13 mouse cellular contexts compared by ENCODE assay signal in the genomic region with DNA sequence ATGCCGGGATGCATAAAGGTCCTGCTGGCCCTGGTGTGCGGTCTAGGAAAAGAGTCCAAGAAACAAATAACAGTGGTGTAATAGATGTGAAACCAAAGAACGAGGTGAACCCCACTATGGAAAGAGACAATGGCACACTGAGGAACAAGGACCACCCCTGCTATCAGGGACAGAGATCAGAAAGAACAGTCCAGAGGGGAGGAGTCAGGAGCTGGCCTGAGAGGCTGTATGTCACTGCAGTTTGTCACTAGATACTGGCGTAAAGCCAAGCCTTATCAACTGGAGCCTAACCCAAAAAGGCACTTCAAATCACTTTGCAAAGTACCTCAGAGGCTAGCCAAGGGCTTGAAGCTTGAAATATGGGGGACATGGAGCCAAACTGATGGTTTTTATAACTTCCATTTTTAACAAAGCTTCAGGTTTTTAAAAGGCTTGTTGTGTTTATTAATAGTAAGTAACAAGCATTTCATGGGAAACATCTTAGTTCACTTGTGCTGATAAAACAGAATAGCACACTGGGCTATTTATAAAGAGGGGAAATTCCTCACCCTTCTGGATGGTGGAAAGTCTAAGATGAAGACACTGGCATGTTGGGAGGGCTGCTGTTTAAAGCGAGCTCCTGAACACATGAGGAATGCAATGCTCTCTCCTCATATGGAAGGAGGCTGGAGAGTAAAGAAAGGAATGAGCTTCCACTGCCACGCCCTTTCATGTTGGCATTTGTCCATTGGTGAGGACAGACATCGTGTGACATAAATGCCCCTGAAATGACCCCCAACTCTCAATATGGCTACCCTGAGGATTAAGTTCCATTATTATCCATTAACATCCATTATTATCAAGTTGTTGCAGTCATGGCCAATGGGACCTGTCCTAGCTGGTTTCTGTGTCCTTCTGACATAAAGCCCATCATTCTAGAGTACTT.
DNase-seq lines count a peak whose midpoint lies in the region; ATAC-seq lines count a peak whose summit lies in the region.
"Had no signal": no experiment of that assay in that cellular context is flagged by ENCODE, and none has a peak within 500 bp of the region (broad histone marks: within the 10 kb centered on the region; RNA-seq: fewer than 3 reads in every experiment).

No protein-coding gene starts in this region.

- peak; percentile 74 for ATAC-seq in heart, embryonic 12.5 days (ENCODE audit: insufficient number of reproducible peaks, low FRiP score)
- ATAC-seq: forebrain, embryonic 16.5 days had no signal

- peaks cover 46% of the 10 kb centered on the region for H3K4me1 ChIP-seq in heart, embryonic 12.5 days (replicated peaks)
- H3K4me1 ChIP-seq: embryonic facial prominence, embryonic 12.5 days; hindbrain, embryonic 13.5 days; midbrain, embryonic 12.5 days had no signal

- peak overlapping the region; percentile 85 for H3K27ac ChIP-seq in heart, embryonic 12.5 days (ENCODE audit: poor library complexity, severe bottlenecking)
- H3K27ac ChIP-seq: embryonic facial prominence, embryonic 12.5 days; hindbrain, embryonic 13.5 days; limb, embryonic 15.5 days; midbrain, embryonic 12.5 days had no signal

- no peaks in the 10 kb centered on the region for H3K36me3 ChIP-seq in heart, embryonic 12.5 days
- H3K36me3 ChIP-seq: embryonic facial prominence, embryonic 12.5 days; hindbrain, embryonic 13.5 days; limb, embryonic 15.5 days; midbrain, embryonic 12.5 days had no signal

- no peaks in the 10 kb centered on the region for H3K9me3 ChIP-seq in heart, embryonic 12.5 days (replicated peaks)
- H3K9me3 ChIP-seq: embryonic facial prominence, embryonic 12.5 days; hindbrain, embryonic 13.5 days; limb, embryonic 15.5 days; midbrain, embryonic 12.5 days had no signal

- no peak overlapping the region for H3K4me3 ChIP-seq in heart, embryonic 12.5 days
- H3K4me3 ChIP-seq: embryonic facial prominence, embryonic 12.5 days; hindbrain, embryonic 13.5 days; limb, embryonic 15.5 days; midbrain, embryonic 12.5 days had no signal

- H3K4me2 ChIP-seq in heart, embryonic 12.5 days = no peak overlapping the region
- H3K4me2 ChIP-seq: embryonic facial prominence, embryonic 12.5 days; hindbrain, embryonic 13.5 days; limb, embryonic 15.5 days; midbrain, embryonic 12.5 days had no signal

- H3K27me3 ChIP-seq in heart, embryonic 12.5 days (replicated peaks) = no peaks in the 10 kb centered on the region
- H3K27me3 ChIP-seq: embryonic facial prominence, embryonic 12.5 days; hindbrain, embryonic 13.5 days; limb, embryonic 15.5 days; midbrain, embryonic 12.5 days had no signal

- 29% methylated on average over 7 of the region's 7 CpGs for WGBS in heart, embryonic 12.5 days

- DNase-seq in cerebellum, adult 9-10 months = peak; percentile 10
- no peak for DNase-seq in cerebellum, postnatal 25 days
- peak; percentile 11 for DNase-seq in Muller cell, postnatal 12 days (ENCODE audit: inconsistent ontology term)
- DNase-seq in kidney, postnatal 14 days = peak; percentile 71
- DNase-seq in frontal cortex, postnatal 14 days (ENCODE audit: low spot score in 2 of 2) = no peak
- no peak for DNase-seq in ovary, postnatal 14 days (ENCODE audit: low spot score)
- DNase-seq in right cerebral cortex, adult 18-20 months = no peak

- no peak overlapping the region for H3K9ac ChIP-seq in heart, embryonic 12.5 days
- H3K9ac ChIP-seq: embryonic facial prominence, embryonic 12.5 days; hindbrain, embryonic 13.5 days; limb, embryonic 15.5 days; midbrain, embryonic 12.5 days had no signal

Comparison
In these comparisons a context has a peak if more than half of its experiments do, and no peak if none do; other contexts are left out.
1. DNase-seq: peak in cerebellum, adult 9-10 months (single experiment), Muller cell, postnatal 12 days (single experiment) and kidney, postnatal 14 days (single experiment); none in cerebellum, postnatal 25 days (0 of 2), frontal cortex, postnatal 14 days (0 of 2), ovary, postnatal 14 days (single experiment) and right cerebral cortex, adult 18-20 months (single experiment).